Mouse (Mus musculus): ENCODE data around the gene Hoxc5. TPM values are rescaled to one million over a fixed set of nuclear protein-coding genes. Genes with fewer than 3 reads are reported as not detected.

The Hoxc5 gene
- polyA plus RNA-seq, 1 experiment from 2014 or later = not detected

DNA sequence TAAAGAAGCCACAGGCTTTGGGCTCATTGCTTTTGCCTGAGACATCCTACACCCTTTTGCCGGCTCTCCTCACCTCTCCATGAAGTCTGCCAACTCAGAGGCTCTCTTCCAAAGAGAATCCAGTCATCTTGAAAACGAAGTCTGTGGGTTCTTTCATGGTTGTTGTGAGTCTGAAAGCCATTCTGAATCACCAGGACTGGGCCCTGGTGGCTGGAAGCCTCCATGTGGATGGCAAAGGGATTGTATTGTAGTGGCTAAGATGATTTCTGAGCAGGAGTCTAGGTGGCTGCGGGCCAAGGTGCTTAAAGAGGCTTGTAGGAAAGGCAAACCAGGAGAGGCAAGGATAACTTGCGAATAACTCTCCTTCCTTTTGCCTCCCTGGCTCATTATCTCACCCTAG is 34.9 kb downstream of the Hoxc5 start:
- no peak overlapping the region for H3K4me3 ChIP-seq (ENCODE audit: low read depth, low read length)
- TF ChIP-seq CTCF (IDR thresholded peaks at IDR 0.05; ENCODE audit: low read depth) (no peak), EP300 (IDR thresholded peaks at IDR 0.05; ENCODE audit: low read depth) (no peak)
- no peaks in the 10 kb centered on the region for H3K36me3 ChIP-seq (replicated peaks; ENCODE audit: insufficient read depth, low read length)
- 39% methylated on average over 4 of the region's 4 CpGs for WGBS (ENCODE audit: insufficient replicate concordance)
- no peak overlapping the region for H3K9ac ChIP-seq (replicated peaks)
- H3K27me3 ChIP-seq (ENCODE audit: insufficient read depth, low read length) = peaks cover 100% of the 10 kb centered on the region
- no peak for DNase-seq
- peaks cover 4% of the 10 kb centered on the region; the same call in 1 of the 2 replicates for H3K4me1 ChIP-seq (ENCODE audit: insufficient read depth)
- no peak overlapping the region for H3K27ac ChIP-seq (ENCODE audit: low read depth)
- no peak overlapping the region for H3K4me2 ChIP-seq (ENCODE audit: low read depth, low read length)
- no peaks in the 10 kb centered on the region for H3K9me3 ChIP-seq (ENCODE audit: low read length)
- no peak for ATAC-seq

GRCm38 (mm10) chr15:103002821-103003448 is 35.7 kb downstream of the Hoxc5 start:
- Histone ChIP-seq H3K9ac (replicated peaks) (no peak overlapping the region), H3K9me3 (ENCODE audit: low read length) (no peaks in the 10 kb centered on the region), H3K27ac (ENCODE audit: low read depth) (no peak overlapping the region), H3K36me3 (replicated peaks; ENCODE audit: insufficient read depth, low read length) (no peaks in the 10 kb centered on the region), H3K27me3 (ENCODE audit: insufficient read depth, low read length) (peaks cover 100% of the 10 kb centered on the region), H3K4me1 (ENCODE audit: insufficient read depth) (peaks cover 4% of the 10 kb centered on the region; the same call in 1 of the 2 replicates), H3K4me3 (ENCODE audit: low read depth, low read length) (no peak overlapping the region), H3K4me2 (ENCODE audit: low read depth, low read length) (no peak overlapping the region)
- 11% methylated on average over 13 of the region's 13 CpGs for WGBS (ENCODE audit: insufficient replicate concordance)
- ATAC-seq (no peak), DNase-seq (no peak)
- TF ChIP-seq EP300 (IDR thresholded peaks at IDR 0.05; ENCODE audit: low read depth) (no peak), CTCF (IDR thresholded peaks at IDR 0.05; ENCODE audit: low read depth) (no peak)

- ATAC-seq (no peak), DNase-seq (no peak)
- no peak overlapping the region for H3K4me2 ChIP-seq (ENCODE audit: low read depth, low read length)
- H3K9me3 ChIP-seq (ENCODE audit: low read length) = no peaks in the 10 kb centered on the region
- no peaks in the 10 kb centered on the region for H3K36me3 ChIP-seq (replicated peaks; ENCODE audit: insufficient read depth, low read length)
- H3K27ac ChIP-seq (ENCODE audit: low read depth) = no peak overlapping the region
- no peak overlapping the region for H3K9ac ChIP-seq (replicated peaks)
- no peaks in the 10 kb centered on the region for H3K4me1 ChIP-seq (ENCODE audit: insufficient read depth)
- no peak for TF ChIP-seq EP300 (IDR thresholded peaks at IDR 0.05; ENCODE audit: low read depth)
- no peak for TF ChIP-seq CTCF (IDR thresholded peaks at IDR 0.05; ENCODE audit: low read depth)
- WGBS (ENCODE audit: insufficient replicate concordance) = 4% methylated on average over 17 of the region's 17 CpGs
- H3K4me3 ChIP-seq (ENCODE audit: low read depth, low read length) = no peak overlapping the region
- peaks cover 100% of the 10 kb centered on the region for H3K27me3 ChIP-seq (ENCODE audit: insufficient read depth, low read length)
Measured at GRCm38 (mm10) chr15:103005308-103005707, 38.1 kb downstream of the Hoxc5 start.

- no peaks in the 10 kb centered on the region for H3K9me3 ChIP-seq (ENCODE audit: low read length)
- H3K4me2 ChIP-seq (ENCODE audit: low read depth, low read length) = no peak overlapping the region
- H3K4me3 ChIP-seq (ENCODE audit: low read depth, low read length) = no peak overlapping the region
- H3K27ac ChIP-seq (ENCODE audit: low read depth) = no peak overlapping the region
- H3K36me3 ChIP-seq (replicated peaks; ENCODE audit: insufficient read depth, low read length) = no peaks in the 10 kb centered on the region
- no peaks in the 10 kb centered on the region for H3K4me1 ChIP-seq (ENCODE audit: insufficient read depth)
- peaks cover 100% of the 10 kb centered on the region for H3K27me3 ChIP-seq (ENCODE audit: insufficient read depth, low read length)
- no peak for TF ChIP-seq EP300 (IDR thresholded peaks at IDR 0.05; ENCODE audit: low read depth)
- no peak for TF ChIP-seq CTCF (IDR thresholded peaks at IDR 0.05; ENCODE audit: low read depth)
- DNase-seq (no peak), ATAC-seq (no peak)
- H3K9ac ChIP-seq (replicated peaks) = no peak overlapping the region
- WGBS (ENCODE audit: insufficient replicate concordance) = 15% methylated on average over 5 of the region's 5 CpGs
Measured at GRCm38 (mm10) chr15:103005797-103006196, 38.6 kb downstream of the Hoxc5 start.

- no peak for ATAC-seq
- no peak overlapping the region for H3K27ac ChIP-seq (ENCODE audit: low read depth)
- no peaks in the 10 kb centered on the region for H3K4me1 ChIP-seq (ENCODE audit: insufficient read depth)
- no peak for TF ChIP-seq CTCF (IDR thresholded peaks at IDR 0.05; ENCODE audit: low read depth)
- H3K9ac ChIP-seq (replicated peaks) = no peak overlapping the region
- no peak for DNase-seq
- H3K27me3 ChIP-seq (ENCODE audit: insufficient read depth, low read length) = peaks cover 100% of the 10 kb centered on the region
- H3K36me3 ChIP-seq (replicated peaks; ENCODE audit: insufficient read depth, low read length) = no peaks in the 10 kb centered on the region
- no peaks in the 10 kb centered on the region for H3K9me3 ChIP-seq (ENCODE audit: low read length)
- no peak overlapping the region for H3K4me3 ChIP-seq (ENCODE audit: low read depth, low read length)
- H3K4me2 ChIP-seq (ENCODE audit: low read depth, low read length) = no peak overlapping the region
- 41% methylated on average over 1 of the region's 1 CpGs for WGBS (ENCODE audit: insufficient replicate concordance)
Measured at GRCm38 (mm10) chr15:103006326-103006725, 39.1 kb downstream of the Hoxc5 start.

DNA sequence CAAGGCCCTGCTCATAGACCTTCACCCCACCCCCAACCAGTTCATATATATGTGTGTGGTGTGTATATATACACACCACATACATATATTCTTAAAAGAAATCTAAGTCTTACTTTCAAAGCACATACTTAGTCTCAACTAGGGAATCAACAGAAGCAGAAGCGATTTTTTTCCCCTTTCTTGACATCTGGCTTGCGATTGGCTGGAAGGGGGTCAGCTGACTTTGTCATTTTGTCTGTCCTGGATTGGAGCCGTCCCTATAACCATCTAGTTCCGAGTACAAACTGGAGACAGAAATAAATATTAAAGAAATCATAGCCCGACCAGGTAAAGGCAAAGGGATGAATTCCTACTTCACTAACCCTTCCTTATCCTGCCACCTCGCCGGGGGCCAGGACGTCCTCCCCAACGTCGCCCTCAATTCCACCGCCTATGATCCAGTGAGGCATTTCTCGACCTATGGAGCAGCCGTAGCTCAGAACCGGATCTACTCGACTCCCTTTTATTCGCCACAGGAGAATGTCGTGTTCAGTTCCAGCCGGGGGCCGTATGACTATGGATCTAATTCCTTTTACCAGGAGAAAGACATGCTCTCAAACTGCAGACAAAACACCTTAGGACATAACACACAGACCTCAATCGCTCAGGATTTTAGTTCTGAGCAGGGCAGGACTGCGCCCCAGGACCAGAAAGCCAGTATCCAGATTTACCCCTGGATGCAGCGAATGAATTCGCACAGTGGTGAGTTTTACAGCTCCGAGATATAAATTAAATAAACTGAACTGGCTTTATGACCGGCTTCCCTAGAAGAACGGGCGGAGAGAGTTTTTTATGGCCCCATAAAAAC is 42.2 kb downstream of the Hoxc5 start:
- Histone ChIP-seq H3K27me3 (ENCODE audit: insufficient read depth, low read length) (peaks cover 99% of the 10 kb centered on the region), H3K4me3 (ENCODE audit: low read depth, low read length) (no peak overlapping the region; the same call in 1 of the 2 replicates), H3K9me3 (ENCODE audit: low read length) (no peaks in the 10 kb centered on the region), H3K9ac (replicated peaks) (no peak overlapping the region), H3K27ac (ENCODE audit: low read depth) (no peak overlapping the region), H3K4me1 (ENCODE audit: insufficient read depth) (no peaks in the 10 kb centered on the region), H3K4me2 (ENCODE audit: low read depth, low read length) (no peak overlapping the region), H3K36me3 (replicated peaks; ENCODE audit: insufficient read depth, low read length) (no peaks in the 10 kb centered on the region)
- DNase-seq = no peak
- no peak for ATAC-seq
- TF ChIP-seq CTCF (IDR thresholded peaks at IDR 0.05; ENCODE audit: low read depth) = no peak
- 3% methylated on average over 27 of the region's 27 CpGs for WGBS (ENCODE audit: insufficient replicate concordance)

All from liver, postnatal 0 days (tissue).